ENCODE assay signal across 14 mouse cellular contexts in the genomic region with DNA sequence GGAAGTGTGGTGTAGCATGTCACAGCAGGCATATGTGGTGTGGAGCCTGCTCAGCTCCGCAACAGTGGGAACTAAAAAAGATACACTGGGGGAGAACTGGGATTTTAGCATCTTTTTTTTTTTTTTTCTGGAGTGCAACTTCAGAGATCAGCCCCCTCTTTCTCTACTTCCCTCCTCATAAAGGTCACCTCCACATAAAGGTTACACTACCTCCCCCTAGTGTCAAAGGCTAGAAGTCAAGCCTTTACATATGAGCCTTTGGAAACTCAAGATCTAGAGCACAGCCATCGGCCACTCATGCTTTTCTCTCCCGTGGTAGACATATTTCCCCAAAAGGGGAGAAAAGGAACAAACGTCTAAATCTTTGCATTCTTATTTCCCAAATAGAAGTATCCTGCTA.
A peak's percentile ranks its signal among the peaks of the same experiment; 100 is the strongest.
DNase-seq lines count a peak whose midpoint lies in the region; ATAC-seq and TF ChIP-seq lines count a peak whose summit lies in the region.
"Had no signal": no experiment of that assay in that cellular context is flagged by ENCODE, and none has a peak within 500 bp of the region (broad histone marks: within the 10 kb centered on the region; RNA-seq: fewer than 3 reads in every experiment).

No protein-coding gene starts in this region.

- H3K4me3 ChIP-seq in layer of hippocampus, adult 2 months, result no peak overlapping the region
- H3K4me3 ChIP-seq: heart, embryonic 13.5 days had no signal

- no peak overlapping the region for H3K27ac ChIP-seq in layer of hippocampus, adult 2 months
- H3K27ac ChIP-seq: heart, embryonic 13.5 days; liver, embryonic 14.5 days had no signal

- DNase-seq in embryo, embryonic 10 days (ENCODE audit: low spot score), result peak; percentile 42
- DNase-seq in embryo, embryonic 9.5 days (ENCODE audit: extremely low spot score), result no peak
- no peak for DNase-seq in layer of hippocampus, adult 2 months (ENCODE audit: low spot score in 2 of 2)
- DNase-seq in layer of hippocampus, postnatal 36 days, result no peak
- no peak for DNase-seq in Patski (ENCODE audit: low read depth, low spot score)
- DNase-seq in c-Kit-positive CD71-positive TER-119-positive erythroid progenitor cells, embryonic 14.5 days (ENCODE audit: low spot score), result no peak
- DNase-seq in left cerebral cortex, postnatal 36 days (ENCODE audit: low spot score in 2 of 2), result no peak
- DNase-seq: B cell, adult 2 months; cerebellum, postnatal 25 days; kidney, postnatal 4 days had no signal

- CTCF ChIA-PET in Patski (lab: Charles Lee), result interaction anchor here (0.8 to 1.3 kb wide), 2 partner anchors 10 to 11 kb away, joined by 3 read pairs; no protein-coding TSS in a partner anchor

- peak; percentile 55 for TF ChIP-seq CTCF in layer of hippocampus, adult 2 months (conservative IDR thresholded peaks at IDR 0.05)
- peak; percentile 32 for TF ChIP-seq CTCF in Patski (IDR thresholded peaks at IDR 0.05)

- intact Hi-C loops in left cerebral cortex, postnatal 36 days (cut with DNase I), result no loop called here

- in situ Hi-C loops in Patski (cut with MboI; ENCODE audit: low pct_unique_long_range_greater_than_20kb), result no loop called here

- POLR2A ChIA-PET in Patski (lab: Charles Lee), result no interaction called here

- no peak for ATAC-seq in Patski
- ATAC-seq in megakaryocyte-erythroid progenitor cell, adult 5-6 weeks (replicated peaks; ENCODE audit: low FRiP score, low TSS enrichment, poor library complexity, severe bottlenecking), result peak; percentile 68
- ATAC-seq: hindbrain, embryonic 16.5 days had no signal

- H3K27me3 ChIP-seq in Patski, result peaks cover 16% of the 10 kb centered on the region
- H3K27me3 ChIP-seq: heart, embryonic 13.5 days had no signal
